Mouse (Mus musculus): ENCODE measurements at regions not wholly inside any gene's neighbourhood (a gene's known extent, or its start where the extent isn't known, plus 50 kb on each side); places are given as distances from the start of the nearest gene placed in this dataset.
"Not testable (repeated sequence)": the region's sequence is repeated elsewhere in the genome, so short reads cannot be mapped to it uniquely, and the experiment has no call there.

- no peak for DNase-seq (ENCODE audit: extremely low spot score in 1 of 2, low spot score in 1 of 2)
Observed at GRCm38 (mm10) chr11:91524019-91524418, 53.3 kb downstream of the Kif2b start.

- DNase-seq (ENCODE audit: extremely low spot score in 1 of 2, low spot score in 1 of 2) = no peak
Observed at GRCm38 (mm10) chr11:91479236-91479635, 98.1 kb downstream of the Kif2b start.

- no peak for DNase-seq (ENCODE audit: extremely low spot score in 1 of 2, low spot score in 1 of 2)
Observed at GRCm38 (mm10) chr11:91463578-91464401, 113.6 kb downstream of the Kif2b start.

GRCm38 (mm10) chr11:91461946-91462345 lies 115.4 kb downstream of the Kif2b start:
- DNase-seq (ENCODE audit: extremely low spot score in 1 of 2, low spot score in 1 of 2) = no peak

DNA sequence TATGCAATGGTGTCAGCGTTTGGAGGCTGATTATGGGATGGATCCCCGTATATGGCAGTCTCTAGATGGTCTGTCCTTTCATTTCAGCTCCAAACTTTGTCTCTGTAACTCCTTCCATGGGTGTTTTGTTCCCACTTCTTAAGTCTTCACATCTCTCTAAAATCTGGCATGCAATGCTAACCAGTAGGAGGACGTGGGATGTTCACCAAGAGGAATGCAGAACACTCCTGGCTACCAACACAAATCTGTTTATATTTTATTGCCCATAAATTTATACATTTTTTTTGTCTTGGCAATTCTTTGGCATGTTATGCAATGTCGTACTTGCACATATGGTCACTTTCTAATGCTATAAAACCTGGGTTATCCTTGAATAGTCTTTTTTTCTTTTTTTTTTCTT lies 135.0 kb downstream of the Kif2b start:
- no peak for DNase-seq (ENCODE audit: extremely low spot score in 1 of 2, low spot score in 1 of 2)

GRCm38 (mm10) chr11:91432195-91432594 lies 145.2 kb downstream of the Kif2b start:
- no peak for DNase-seq (ENCODE audit: extremely low spot score in 1 of 2, low spot score in 1 of 2)

GRCm38 (mm10) chr11:91426731-91427130 lies 150.6 kb downstream of the Kif2b start:
- DNase-seq (ENCODE audit: extremely low spot score in 1 of 2, low spot score in 1 of 2) = peak; percentile 58 to 64

DNA sequence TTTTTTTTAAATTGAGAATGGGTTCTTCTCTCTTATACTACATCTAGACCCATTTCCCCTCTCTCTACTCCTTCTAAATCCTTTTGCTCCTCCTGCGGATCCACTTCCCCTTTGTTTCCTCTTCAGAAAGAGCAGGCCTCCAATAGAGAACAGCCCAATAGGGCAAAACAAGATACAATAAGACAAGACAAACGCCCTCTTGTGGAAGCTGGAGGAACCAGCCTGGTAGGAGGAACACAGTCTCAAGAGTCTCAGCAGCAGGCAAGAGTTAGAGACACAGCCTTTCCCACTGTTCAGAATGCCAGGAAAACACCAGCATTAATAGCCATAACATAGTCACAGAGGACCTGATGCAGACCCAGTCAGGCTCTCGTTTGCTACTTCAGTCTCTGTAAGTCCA lies 190.2 kb downstream of the Kif2b start:
- DNase-seq (ENCODE audit: extremely low spot score in 1 of 2, low spot score in 1 of 2) = no peak

DNA sequence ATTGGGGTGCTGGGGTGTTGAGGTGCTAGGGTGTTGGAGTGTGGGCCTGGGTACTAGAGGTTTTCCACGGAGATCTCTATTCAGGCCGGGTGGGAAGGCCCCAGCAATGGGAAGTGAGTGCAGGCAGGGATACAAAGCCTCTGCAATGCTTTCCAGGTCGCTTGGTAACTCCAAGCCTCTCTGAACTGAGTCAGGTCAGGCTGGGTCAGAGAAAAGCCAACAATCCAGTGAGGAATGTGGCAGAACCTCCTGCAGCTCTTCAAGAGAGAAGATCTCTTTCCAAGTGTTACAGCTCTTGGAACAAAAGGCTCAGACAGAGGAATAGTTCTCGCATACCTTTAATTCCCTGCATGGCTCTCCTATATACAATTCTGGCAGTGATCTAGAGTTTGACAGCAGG lies 220.3 kb downstream of the Kif2b start:
- no peak for DNase-seq (ENCODE audit: extremely low spot score in 1 of 2, low spot score in 1 of 2)

DNA sequence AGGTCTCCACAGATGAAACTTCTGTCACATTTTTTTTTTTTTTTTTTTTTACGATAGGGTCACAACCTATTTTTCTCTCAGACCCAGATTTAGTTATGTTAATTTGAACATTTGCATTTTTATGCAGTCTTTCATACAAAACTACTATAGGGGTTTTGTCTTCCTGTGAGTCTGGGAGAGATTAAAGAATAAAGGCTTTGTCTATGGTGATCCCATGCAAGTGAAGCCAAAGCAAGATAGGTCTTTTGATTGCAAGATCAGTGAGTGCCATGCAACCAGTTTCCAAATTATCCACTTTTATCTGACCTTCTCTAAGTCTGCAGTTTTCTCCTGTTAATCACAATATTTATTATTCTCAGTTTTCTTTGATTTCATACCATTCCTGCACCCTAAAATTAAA lies 234.7 kb downstream of the Kif2b start:
- no peak for DNase-seq (ENCODE audit: extremely low spot score in 1 of 2, low spot score in 1 of 2)

- DNase-seq (ENCODE audit: extremely low spot score in 1 of 2, low spot score in 1 of 2) = no peak
Observed at GRCm38 (mm10) chr11:91333056-91333455, 244.3 kb downstream of the Kif2b start.

- no peak for DNase-seq (ENCODE audit: extremely low spot score in 1 of 2, low spot score in 1 of 2)
Observed at GRCm38 (mm10) chr11:91327543-91327942, 249.8 kb downstream of the Kif2b start.

DNA sequence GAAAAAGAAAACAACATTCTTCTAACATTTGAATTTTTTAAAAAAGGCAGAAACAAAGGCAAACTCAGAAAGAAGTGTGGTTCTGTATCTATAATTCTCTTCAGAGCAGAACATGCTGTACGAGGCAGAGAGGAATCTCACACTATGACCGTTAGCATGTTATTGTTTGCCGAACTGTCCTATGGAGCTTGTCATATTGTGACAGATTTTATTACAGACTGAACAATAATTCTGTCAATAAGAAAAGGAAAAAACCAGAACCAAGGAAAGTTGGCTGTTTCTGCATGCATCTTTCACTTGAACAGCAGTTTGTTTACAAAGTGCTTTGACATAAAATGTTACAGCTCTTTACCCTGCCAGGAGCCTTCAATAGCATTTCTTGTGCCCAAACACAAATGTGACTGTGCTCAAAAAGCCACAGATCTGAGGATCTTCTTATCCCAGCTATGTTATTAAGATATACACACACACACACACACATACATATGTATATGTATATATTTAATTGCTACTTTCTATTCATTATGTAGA lies 267.1 kb downstream of the Kif2b start:
- DNase-seq (ENCODE audit: extremely low spot score in 1 of 2, low spot score in 1 of 2) = no peak

- DNase-seq (ENCODE audit: extremely low spot score in 1 of 2, low spot score in 1 of 2) = peak; percentile 36 to 67
Observed at GRCm38 (mm10) chr11:91289194-91290123, 287.9 kb downstream of the Kif2b start.

GRCm38 (mm10) chr11:91286376-91286775 lies 291.0 kb downstream of the Kif2b start:
- no peak for DNase-seq (ENCODE audit: extremely low spot score in 1 of 2, low spot score in 1 of 2)

GRCm38 (mm10) chr11:91262216-91262615 lies 315.1 kb downstream of the Kif2b start:
- no peak for DNase-seq (ENCODE audit: extremely low spot score in 1 of 2, low spot score in 1 of 2)

GRCm38 (mm10) chr11:91242061-91242460 lies 335.3 kb downstream of the Kif2b start:
- not testable (repeated sequence) for DNase-seq (ENCODE audit: extremely low spot score in 1 of 2, low spot score in 1 of 2)

- DNase-seq (ENCODE audit: extremely low spot score in 1 of 2, low spot score in 1 of 2) = no peak
Observed at GRCm38 (mm10) chr11:91216158-91216557, 361.2 kb downstream of the Kif2b start.

- DNase-seq (ENCODE audit: extremely low spot score in 1 of 2, low spot score in 1 of 2) = no peak
Observed at GRCm38 (mm10) chr11:91213104-91213503, 364.3 kb downstream of the Kif2b start.

DNA sequence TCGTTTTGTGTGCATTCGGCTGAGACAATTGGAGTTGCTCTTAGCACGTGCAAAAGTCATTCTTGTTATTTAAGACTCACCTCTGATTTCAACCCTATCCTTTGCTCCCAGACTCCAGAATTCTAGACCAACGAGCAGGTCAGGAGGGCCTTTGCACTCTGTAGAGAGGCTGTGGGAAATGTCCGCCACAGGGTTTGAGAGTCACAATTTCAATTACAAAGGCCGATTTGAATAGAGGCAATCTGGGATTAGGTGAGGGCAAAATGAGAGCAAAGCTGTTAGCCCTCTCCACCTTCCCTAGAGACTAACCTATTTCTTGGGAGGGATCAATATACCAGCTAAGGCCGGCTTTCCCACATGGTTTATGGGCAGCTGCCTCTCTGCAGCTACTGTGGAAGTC lies 370.9 kb downstream of the Kif2b start:
- no peak for DNase-seq (ENCODE audit: extremely low spot score in 1 of 2, low spot score in 1 of 2)

GRCm38 (mm10) chr11:91204416-91204815 lies 372.9 kb downstream of the Kif2b start:
- no peak for DNase-seq (ENCODE audit: extremely low spot score in 1 of 2, low spot score in 1 of 2)

All from layer of hippocampus, postnatal 25 days (tissue).